Mouse (Mus musculus) natural killer cell, adult 2 months (primary cell): ENCODE results near the gene Copg1.
"Not testable (repeated sequence)": the region's sequence is repeated elsewhere in the genome, so short reads cannot be mapped to it uniquely, and the experiment has no call there.

Source experiments
- DNase-seq, 2 experiments: peaks; one replicate each; pipeline ENCODE4 v3.0.0; 2022; ENCODE audit warnings: low spot score in 2 of 2

Copg1 gene

DNA sequence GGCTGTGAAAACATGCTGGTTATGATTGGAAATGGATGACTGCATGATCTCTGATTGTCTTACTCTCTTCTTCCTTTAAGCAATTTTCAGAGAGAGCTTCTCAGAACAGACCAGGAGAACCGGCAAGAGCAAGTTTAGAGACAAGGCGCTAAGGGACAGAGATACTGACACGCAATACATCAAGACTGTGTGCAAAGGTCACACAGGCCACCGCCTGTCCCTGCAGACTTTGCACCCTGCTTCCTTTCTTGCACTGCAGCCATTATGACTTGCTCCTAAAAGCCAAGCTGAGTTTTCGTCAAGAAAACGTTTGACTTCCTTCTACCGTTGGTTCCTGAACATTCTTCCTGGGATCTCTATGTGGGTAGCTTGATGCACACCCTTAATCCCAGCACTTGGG, 12.1 kb upstream of the Copg1 start:
- DNase-seq, result no peak

DNA sequence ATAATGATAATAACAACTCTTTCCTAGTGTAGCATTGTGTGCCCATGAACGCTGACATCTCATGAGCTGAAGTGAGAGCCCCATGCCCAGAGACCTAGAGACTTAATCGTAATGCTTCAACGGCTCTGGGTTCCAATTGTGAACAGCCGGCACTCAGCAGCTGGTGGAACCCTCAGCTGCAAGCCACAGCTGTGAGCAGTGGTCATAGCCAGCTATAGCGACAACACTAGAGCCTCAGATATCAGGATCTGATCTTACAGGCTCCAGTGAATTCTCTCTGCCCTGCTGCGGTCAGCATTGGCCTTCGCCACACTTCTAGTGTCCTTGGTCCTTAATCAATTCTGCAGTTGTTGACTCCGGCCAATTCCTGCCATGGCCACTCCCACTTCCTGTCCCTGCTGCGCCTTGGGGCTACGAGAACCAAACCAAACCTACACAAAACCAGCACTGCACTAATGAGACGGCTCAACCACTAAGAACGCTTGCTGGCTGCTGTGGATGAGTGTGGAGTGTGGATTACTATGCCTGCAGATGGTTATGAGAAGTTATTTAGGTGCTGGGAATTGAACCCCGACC, 11.5 kb upstream of the Copg1 start:
- peak; percentile 7 to 16 for DNase-seq

DNA sequence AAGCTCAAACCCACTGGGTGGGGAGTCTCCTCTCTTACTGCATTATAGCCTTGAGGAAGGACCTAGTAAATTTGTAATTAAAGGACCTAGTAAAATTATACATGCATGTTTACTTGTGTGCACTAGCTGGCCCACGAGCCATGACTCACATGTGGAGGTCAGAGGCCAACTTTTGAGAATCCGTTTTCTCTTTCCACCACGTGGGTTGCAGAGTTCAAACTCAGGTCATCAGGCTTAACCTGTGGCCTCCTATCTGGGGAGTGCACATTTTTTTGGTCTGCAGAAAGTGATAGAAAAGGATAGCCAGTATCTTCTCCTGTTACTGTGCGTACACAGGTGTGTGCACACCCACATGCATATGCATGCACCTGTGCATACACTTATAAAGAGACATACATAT, 8.6 kb upstream of the Copg1 start:
- DNase-seq, result no peak

DNA sequence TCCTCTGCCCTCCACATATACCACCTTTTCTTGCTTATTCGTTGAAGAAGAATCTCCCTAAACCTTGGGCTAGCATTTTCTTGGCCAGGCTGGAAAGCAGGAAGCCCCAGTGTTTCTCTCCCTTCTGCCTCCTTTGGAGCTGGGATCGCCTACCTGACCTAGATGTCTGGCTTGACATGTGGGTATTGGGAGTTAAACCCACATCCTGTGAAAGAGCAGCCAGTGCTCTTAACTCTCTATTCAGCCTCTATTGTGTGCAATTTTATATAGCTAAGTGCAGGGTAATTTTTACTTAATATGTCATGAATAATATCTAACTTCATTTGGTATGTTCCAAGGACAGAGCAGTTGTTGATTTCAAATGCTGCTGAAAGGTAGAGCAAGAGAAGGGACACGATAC, 8.0 kb upstream of the Copg1 start:
- DNase-seq, result no peak

DNA sequence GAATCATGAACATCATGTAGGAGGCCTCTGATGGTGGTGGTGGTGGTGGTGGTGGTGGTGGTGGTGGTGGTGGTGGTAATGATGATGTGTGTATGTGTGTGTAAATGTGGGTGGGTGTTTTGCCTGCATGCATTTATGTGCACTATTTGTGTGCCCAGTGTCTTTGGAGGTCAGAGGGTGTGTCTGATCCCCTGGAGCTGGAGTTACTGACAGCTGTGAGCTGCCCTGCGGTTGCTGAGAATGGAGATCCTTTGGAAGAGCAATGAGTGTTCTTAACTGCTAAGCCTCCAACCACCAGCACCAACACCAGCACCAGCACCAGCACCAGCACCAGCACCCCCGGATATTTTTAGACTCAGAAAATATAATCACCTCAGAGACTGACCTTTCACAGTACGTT, 5.4 kb upstream of the Copg1 start:
- no peak for DNase-seq

DNA sequence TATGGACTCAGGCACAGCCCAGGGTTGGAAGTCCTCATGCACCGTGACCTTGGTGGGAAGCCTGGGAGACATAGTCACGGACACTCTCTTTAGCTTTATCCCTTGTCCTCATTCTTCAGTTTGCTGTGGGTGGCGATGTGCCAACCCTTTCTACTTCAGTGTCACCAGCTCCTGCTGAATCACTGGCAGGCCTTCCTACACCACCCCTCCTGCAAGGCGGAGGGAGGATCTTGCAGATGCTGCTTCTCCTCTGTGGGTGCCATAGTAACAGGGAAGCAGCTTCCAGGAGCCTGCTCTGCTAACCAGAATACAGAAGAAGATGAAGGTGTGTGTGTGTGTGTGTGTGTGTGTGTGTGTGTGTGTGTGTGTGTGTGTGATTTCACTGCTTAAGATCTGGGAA, 4.8 kb upstream of the Copg1 start:
- no peak for DNase-seq

DNA sequence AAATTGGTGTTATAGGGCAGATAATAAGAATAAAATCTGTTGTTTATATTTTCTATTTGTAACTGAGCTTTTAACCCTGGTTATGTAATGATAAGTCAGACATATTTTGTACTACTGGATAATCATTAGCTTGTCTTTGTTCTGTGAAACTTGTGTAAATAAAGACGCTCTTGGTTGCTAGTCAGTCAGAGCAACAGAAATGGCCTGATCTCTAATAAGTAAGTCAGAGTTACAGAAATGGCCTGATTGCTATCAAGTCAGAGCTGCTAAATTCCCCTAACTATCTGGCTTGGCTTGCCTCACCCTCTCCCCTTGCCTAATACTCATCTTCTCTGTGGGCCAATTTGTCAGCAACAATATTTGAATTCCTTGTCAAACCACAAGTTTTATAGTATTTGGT, 893 bp upstream of the Copg1 start:
- no peak for DNase-seq

DNA sequence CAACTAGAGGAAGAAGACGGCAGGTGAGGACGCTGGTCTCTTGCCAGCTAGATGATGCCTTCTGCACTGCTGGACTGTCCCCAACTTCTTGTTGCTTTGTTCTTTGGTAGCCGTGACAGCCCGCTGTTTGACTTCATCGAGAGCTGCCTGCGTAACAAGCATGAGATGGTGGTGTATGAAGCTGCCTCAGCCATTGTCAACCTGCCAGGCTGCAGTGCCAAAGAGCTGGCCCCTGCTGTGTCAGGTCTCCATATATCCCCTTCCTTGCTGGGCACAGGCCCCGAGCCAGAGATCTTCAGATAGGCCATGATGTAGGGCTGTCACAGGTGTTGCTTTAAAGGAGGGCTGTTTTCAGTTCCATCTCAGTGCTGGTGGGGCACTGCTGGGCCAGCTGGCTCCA, 6.3 kb downstream of the Copg1 start:
- DNase-seq, result no peak

DNA sequence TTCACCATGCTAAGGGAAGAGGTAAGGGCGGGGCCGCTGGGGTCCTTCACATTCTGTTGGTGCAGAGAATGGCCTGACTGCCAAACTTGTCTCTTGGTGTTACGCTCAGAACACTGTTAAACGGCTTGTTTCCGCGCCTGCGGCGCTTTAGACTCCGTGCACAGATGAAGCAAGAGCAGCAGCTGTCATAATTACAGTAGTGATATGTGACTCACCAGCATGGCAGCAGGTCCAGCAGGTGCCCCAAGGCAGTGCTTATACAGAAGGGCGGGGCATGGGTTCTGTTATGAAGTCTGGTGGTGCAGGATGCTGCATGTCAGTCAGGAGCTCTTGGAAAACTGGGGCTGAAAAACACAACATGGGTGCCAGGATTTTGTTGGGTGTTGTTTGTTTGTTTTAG, 10.4 kb downstream of the Copg1 start:
- DNase-seq, result no peak

DNA sequence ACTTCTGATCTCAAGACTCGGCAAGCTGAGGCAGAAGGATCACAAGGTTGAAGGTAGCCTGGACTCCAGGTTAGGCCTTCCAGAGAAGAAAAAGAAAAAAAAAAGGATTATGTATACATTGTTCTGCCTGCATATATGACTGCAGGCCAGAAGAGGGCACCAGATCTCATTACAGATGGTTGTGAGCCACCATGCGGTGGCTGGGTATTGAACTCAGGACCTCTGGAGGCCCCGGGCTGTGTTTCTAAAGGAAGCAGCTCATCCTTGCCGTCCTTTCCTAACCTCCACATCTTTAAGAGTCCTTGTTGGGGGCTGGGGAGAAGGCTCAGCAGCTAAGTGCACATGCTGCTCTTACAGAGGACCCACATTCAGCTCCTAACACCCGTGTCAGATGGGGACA, 19.0 kb downstream of the Copg1 start:
- DNase-seq, result no peak

DNA sequence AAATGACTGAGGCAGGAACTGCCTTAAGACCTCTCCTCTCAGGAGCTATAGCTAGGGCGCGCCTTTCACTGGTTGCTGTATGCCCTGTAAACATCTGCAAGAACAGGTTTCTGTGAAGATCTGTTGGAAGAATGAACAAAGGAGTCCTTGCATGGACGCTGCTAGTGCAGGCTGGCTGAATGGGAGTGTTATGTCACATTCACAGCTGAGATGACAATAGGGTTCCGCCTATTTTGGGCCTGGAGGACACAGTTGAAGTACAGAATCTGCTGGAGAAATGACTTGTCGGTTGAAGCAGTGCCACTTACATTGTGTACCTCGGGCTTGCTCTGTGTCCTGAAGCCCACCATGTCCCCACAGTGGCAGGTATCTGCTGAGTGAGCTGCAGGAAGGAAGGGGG, 21.6 kb downstream of the Copg1 start:
- DNase-seq, result no peak

DNA sequence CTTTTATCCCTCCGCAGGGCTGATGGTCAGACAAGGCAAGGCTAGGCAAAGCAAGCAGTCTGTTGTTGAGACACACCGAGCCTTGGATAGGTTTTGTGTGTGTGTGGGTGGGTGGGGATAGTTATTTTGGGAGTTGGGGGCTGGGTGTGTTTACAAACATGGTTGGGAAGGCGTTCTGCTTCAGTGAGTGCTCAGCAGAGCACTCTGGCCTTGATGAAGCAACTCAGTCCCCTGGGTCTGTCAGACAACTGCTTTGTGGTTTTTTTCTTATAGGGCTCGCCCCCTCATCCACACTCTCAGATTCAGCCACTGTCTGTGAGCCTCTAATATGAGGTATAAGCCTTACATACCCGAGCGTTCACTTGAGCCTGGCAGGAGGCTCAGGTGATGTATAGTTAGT, 23.9 kb downstream of the Copg1 start:
- peak in 1 of 2 experiments; percentile 54 for DNase-seq

DNA sequence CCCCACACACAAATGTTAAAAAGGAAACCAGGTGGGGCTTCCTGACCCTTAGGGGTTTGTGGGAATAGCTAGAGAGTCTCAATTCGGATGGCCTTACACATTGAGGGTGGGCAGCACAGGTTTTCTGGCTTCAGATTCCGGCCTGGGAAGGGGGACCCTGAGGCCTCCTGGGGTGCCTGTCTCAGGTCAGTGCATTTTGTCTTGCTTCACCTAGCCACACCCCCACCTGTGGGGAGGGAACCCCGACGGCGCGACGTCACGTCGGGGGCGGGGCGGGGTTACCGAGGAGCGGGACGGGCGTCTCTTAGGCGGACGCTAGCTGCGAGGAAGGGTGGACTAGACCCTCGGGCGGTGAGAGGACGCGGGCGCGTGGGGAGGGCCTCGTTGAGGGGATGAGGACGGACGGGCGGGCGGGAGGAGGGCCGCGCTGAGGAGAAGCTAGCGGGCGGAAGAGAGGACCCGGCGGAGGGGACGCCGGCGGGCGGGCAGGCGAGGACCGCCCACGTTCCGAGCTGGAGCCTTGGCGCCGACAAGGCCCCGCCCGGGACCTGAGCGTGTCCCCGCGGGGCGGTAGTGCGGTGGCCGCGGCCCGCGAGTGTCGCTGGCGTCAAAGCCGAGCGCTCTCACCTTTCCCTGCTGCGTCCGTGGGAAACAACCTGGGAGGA, 26.2 kb downstream of the Copg1 start, which contains the start of gene Hmces:
Hmces (plus strand) TSS at position 275 of the 665 bp plus-strand sequence.
- DNase-seq, result peak; percentile 70 to 77

DNA sequence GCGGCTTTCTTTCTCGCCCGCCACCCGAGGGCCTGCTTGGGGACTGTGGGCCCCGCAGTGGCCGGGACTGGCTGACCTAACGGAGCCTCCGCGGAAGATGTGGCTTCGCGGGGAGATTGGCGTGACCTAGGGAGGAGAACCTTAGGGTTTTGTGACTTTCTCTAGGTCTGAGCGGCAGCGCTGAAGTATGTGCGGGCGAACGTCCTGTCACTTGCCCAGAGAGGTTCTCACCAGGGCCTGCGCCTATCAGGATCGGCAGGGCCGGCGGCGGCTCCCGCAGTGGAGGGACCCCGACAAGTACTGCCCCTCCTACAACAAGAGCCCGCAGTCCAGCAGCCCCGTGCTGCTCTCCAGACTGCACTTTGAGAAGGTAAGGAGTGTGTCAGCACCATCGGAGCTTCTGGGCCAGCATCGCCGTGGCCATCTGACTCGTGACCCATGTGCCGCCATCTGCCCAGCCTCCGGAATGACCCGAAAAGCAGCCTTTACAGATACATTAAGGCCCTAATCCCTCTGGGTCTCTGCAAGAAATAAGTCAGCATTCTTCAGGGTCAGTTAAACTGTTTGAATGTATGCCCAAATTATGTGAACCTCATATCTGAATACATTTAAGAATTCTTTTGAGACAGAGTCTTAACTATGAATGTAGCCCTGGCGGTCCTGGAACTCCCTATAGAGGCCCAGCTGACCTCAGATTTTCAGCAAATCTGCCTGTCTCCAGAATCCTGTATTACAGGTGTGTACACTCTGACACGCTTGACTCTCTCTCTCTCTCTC, 26.9 kb downstream of the Copg1 start:
- DNase-seq, result peak in 1 of 2 experiments; percentile 29

DNA sequence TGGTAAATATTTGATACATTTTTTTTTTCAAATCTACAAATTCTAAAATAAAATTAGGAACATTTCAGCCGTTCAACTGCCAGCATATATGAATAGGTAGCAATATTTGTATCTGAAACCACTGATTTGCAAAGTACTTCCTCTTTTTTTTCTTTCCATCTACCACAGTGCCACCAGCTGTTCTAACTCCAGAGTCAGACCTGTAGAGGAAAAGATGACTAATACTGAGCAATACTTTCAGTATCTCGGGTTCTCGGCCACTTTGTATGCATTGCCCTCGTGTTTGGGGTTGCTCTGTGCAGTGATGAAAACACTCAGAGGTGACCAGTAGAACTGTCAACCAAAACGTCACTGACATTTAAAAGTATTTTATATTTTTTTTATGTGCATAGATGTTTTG, 28.3 kb downstream of the Copg1 start:
- peak; percentile 48 to 68 for DNase-seq

DNA sequence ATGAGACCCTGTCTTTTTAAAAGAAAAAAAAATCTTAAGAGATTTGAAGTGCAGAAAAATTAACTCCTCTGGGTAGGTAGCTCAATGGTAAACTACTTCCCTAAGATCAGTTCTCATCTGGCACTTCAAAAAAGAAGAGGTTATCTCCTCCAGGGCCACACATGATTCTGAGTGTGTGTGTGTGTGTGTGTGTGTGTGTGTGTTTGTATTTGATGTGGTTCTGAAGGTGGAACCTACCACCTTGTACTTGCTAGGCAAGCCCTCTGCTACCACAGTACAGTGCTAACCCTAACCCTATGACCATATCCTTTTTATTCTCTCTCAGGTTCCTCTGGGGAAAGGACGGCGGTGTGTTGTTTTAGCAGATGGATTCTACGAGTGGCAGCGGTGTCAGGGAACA, 33.6 kb downstream of the Copg1 start:
- DNase-seq, result no peak

DNA sequence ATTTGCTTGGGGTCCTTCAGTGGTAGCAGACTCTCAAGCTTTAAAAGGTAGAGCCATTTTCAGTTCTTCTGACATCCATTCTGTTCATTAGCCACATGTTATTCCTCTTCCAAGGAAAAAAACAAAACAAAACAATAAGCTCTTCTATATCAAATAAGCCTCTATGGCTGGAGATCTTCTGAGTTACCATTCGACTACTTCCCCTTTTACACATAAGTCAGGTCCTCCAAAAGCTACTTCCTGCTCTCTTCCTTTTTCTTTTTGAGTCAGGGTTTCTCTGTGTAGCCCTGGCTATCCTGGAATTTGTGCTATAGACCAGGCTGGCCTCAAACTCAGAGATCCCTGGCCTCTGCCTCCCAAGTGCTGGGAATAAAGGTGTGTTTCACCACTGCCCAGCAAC, 36.0 kb downstream of the Copg1 start:
- no peak for DNase-seq

DNA sequence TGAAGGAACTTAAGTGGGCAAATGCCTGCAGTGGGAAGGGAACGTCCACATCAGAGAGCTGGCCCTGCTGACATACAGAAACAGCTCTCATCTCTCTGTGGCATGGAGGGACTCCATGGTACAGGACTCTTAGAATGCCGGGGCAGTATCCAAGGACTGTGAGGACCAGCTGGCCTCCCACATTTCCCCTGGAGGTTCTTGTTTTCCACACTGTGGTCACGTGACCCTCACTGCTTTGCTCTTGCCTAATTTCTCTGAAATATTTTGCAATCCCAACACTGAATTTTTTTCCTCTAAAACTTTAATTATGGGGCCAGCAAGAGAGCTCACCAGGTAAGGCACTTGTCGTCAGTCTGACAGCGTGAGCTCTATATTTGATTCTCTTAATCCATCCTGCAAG, 47.4 kb downstream of the Copg1 start:
- no peak for DNase-seq

DNA sequence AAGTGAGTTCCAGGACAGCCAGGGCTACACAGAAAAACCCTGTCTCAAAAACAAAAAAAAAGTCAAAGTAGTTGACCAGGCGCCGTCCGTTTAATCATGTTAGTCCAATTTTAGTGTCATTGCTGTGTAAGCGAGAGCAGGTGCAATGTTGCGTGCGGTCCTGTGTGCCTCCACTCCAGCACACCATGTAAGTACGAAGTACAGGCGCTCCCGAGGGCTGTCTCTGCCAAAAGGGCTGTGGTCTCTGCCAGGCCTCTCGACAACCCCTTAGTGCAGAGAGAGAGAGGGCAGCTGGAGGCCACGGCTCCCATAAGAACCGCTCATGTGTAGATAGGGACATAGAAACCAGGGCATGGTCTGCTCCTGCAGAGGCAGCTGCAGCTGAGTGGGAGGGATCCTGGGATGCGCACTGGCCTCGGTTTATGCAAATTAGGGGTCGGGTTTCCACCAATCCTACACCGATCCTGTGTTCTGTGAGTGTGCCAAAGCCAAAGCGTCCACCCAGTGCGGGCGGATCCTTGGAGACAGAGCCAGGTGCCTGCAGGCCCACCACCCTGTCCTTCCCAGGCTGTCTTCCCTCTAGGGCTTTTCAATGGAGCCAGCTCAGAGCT, 49.7 kb downstream of the Copg1 start:
- no peak for DNase-seq

DNA sequence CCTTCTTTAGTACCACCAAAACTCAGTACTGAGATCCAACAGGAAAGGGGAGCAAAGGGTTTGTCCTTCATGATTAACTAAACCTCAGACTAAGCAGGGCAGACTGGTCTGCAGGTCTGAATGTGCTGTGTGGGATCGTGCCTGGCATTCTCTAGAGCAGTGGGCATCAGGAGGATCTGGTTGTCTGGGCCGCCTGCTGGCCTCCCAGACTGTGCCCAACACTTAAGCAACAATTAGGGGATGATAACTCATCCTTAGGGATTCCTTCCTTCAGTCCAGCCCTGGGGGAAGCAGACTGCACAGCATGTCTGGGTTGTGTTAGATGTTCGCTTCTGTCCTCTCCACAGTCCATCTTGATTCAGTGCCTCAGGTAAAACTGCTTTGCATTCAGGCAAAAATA, 51.3 kb downstream of the Copg1 start:
- DNase-seq, result no peak

DNA sequence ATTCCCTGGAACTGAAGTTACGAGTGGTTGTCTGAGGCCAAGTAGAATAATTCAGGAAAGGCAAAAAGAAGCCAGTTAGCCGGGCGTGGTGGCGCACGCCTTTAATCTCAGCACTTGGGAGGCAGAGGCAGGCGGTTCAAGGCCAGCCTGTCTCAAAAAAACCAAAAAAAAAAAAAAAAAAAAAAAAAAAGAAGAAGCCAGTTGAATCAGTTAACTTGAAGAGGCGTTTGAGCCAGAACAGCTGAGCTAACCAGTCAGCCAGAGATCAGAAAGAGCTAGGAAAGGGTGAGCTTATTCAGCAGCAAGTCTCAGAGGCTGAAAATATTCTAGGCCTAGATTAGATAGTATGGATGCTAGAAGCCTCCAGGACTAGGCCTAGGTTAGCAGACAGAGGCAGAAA, 54.6 kb downstream of the Copg1 start:
- no peak for DNase-seq

DNA sequence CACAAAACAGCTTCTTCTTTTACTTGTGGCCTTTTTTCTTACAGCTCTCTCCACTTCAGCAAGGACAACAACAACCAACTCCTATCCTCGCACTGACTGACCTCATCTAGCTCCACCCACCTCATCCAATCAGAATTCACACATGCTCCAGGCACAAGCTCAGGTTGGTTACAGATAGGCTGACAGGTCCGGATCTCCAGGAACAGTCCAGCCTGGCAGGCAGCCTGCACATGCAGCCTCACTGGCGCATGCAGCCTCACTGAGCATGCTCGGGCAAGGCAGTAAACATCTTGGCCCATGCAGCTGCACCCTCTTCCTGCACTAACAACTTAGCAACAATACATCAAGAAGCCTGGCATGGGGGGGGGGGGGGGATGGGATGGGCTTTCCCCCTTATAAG, 74.8 kb downstream of the Copg1 start:
- not testable (repeated sequence) for DNase-seq
